Mouse (Mus musculus): ENCODE data around the gene Wdr72. TPM values are rescaled to one million over a fixed set of nuclear protein-coding genes. Genes with fewer than 3 reads are reported as not detected.

Gene Wdr72
- polyA plus RNA-seq, 1 experiment from 2014 or later = 0.49 TPM

DNA sequence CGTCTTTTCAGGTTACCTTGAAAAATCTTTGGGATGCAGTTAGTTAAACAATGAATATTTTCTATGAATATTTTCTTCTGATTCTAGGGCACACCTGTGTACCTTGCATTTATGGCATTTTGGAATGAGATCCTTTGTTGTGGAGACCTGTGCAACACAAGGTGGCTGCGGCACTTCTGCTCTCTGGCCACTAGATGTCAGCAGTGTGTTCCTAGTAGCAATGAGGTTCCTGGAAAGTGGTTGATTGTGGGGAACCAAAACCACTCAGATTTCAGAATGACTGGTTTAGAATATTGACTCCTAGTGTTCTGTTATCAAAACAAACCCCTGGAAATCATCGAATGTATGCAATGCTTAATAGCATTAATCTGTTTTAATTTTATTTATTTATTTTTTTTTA, 31.7 kb downstream of the Wdr72 start:
- H3K4me3 ChIP-seq = no peak overlapping the region
- H3K36me3 ChIP-seq = no peaks in the 10 kb centered on the region
- H3K27me3 ChIP-seq = no peaks in the 10 kb centered on the region
- no peaks in the 10 kb centered on the region for H3K4me1 ChIP-seq
- 8% methylated on average over 3 of the region's 3 CpGs for WGBS
- no peak overlapping the region for H3K4me2 ChIP-seq
- H3K9ac ChIP-seq = no peak overlapping the region
- no peak overlapping the region for H3K27ac ChIP-seq
- no peaks in the 10 kb centered on the region for H3K9me3 ChIP-seq
- no peak for ATAC-seq (ENCODE audit: borderline replicate concordance, extremely low read depth, low FRiP score, low TSS enrichment)

DNA sequence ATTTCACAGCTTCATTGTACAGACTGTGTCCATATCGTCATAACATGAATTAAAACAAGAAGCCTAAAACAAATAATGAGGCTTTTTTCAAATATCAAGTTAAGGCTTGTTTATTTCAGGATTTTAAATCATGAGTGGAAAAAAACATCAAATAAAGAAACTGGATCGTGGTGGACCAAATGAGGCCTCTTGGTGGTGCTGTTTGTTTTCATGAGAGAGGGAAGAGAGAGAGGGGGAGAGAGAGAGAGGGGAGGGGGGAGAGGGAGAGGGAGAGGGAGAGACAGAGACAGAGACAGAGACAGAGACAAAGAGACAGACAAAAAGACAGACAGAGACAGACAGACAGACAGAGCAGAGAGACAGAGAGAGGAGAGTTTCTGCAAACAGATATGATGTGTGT, 32.5 kb downstream of the Wdr72 start:
- no peaks in the 10 kb centered on the region for H3K36me3 ChIP-seq
- 32% methylated on average over 2 of the region's 2 CpGs for WGBS
- H3K9me3 ChIP-seq = no peaks in the 10 kb centered on the region
- no peaks in the 10 kb centered on the region for H3K27me3 ChIP-seq
- no peak overlapping the region for H3K4me2 ChIP-seq
- no peaks in the 10 kb centered on the region for H3K4me1 ChIP-seq
- H3K9ac ChIP-seq = no peak overlapping the region
- H3K27ac ChIP-seq = no peak overlapping the region
- H3K4me3 ChIP-seq = no peak overlapping the region
- ATAC-seq (ENCODE audit: borderline replicate concordance, extremely low read depth, low FRiP score, low TSS enrichment) = no peak

DNA sequence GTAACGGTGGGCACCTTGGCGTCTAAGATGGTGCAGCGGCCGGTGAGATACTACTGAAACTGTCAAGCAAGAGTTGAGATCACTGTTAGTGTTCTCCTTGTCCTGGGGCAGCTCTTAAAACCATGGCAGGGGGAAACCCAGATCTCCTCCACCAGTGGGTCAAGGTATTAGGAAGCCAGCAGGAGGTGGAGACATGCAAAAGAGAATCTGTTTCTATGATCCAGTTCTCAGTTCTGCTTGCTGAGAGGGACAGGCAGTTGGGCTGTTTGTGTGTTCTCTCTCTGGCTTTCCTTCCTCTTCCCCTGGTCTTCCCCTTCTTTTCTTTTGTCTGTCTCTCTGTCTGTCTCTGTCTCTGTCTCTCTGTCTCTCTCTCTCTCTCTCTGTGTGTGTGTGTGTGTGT, 35.0 kb downstream of the Wdr72 start:
- H3K9ac ChIP-seq = no peak overlapping the region
- H3K4me1 ChIP-seq = no peaks in the 10 kb centered on the region
- no peak overlapping the region for H3K4me2 ChIP-seq
- no peaks in the 10 kb centered on the region for H3K27me3 ChIP-seq
- 84% methylated on average over 4 of the region's 4 CpGs for WGBS
- no peaks in the 10 kb centered on the region for H3K9me3 ChIP-seq
- no peak overlapping the region for H3K4me3 ChIP-seq
- ATAC-seq (ENCODE audit: borderline replicate concordance, extremely low read depth, low FRiP score, low TSS enrichment) = no peak
- no peak overlapping the region for H3K27ac ChIP-seq
- no peaks in the 10 kb centered on the region for H3K36me3 ChIP-seq

DNA sequence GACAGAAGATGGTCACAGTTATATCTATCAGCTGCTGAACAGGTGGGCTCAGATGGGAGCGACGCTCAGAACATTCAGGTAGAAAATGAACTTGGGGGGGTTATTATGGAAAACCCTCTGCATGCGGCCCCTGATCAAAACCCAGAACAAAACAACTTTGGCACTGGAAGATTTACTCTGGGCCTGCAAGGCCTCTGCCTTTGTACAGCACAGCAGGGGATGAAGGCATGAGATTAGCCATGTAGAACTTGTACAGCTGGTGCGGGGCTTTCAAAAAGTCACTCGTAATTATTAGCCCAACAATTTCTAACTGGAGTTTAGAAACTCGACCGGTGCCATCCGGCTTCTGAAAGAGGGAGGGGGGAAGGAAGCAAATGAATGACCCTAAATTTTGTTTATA, 38.1 kb downstream of the Wdr72 start:
- Histone ChIP-seq H3K9me3 (no peaks in the 10 kb centered on the region), H3K36me3 (no peaks in the 10 kb centered on the region), H3K9ac (no peak overlapping the region), H3K4me3 (no peak overlapping the region), H3K27me3 (no peaks in the 10 kb centered on the region), H3K27ac (no peak overlapping the region), H3K4me1 (no peaks in the 10 kb centered on the region), H3K4me2 (no peak overlapping the region)
- WGBS = 76% methylated on average over 8 of the region's 8 CpGs
- no peak for ATAC-seq (ENCODE audit: borderline replicate concordance, extremely low read depth, low FRiP score, low TSS enrichment)

DNA sequence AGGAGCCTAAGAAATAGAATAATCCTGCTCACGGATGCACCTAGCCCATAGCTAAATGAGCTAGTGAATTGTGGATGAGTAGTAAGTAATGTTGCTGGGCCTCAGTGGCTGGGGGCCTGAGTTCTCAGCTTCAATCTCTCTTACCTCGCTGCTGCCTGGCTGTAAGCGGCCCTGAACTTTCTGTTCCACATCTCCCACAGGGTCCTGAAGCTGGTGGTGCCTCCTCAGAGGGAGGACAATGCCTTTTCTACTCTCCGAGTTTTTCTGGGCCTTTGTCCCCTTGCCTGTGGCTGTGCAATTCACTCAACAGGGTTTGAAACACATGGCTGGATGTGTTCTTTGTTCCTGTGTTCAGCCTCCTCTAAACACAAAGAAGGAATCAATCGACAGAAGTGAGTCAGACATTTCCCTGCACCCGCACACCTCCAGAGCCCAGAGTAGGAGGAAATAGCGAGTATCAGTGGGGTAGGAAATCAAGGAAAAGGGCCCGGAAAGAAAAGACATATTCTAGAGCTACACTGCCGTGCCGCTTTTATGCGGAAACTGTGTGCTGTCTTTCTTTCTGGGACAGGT, 50.3 kb downstream of the Wdr72 start:
- Histone ChIP-seq H3K4me3 (no peak overlapping the region), H3K9ac (no peak overlapping the region), H3K9me3 (no peaks in the 10 kb centered on the region), H3K27me3 (no peaks in the 10 kb centered on the region), H3K36me3 (no peaks in the 10 kb centered on the region), H3K4me2 (no peak overlapping the region), H3K4me1 (no peaks in the 10 kb centered on the region), H3K27ac (no peak overlapping the region)
- no peak for ATAC-seq (ENCODE audit: borderline replicate concordance, extremely low read depth, low FRiP score, low TSS enrichment)
- 76% methylated on average over 11 of the region's 11 CpGs for WGBS

DNA sequence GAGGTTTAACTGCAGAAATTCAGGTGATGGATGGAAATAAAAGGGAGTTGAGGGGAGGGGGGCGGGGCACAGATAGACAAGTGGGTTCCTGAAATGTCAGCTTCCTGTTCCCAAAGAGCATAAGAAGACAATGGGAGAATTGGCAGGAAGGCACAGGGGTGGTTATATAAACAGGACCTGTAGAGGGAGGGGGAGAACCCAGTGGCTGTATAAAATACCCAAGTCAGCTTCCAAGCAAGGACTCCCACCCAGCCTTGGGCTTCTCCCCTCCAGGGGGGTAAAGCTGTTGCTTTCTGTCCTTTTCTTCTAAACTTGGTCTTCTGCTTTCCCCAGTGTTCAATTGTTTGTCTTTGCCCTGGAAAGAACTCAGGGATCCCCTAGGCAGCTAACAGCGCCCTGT, 55.5 kb downstream of the Wdr72 start:
- WGBS = 74% methylated on average over 2 of the region's 2 CpGs
- no peak for ATAC-seq (ENCODE audit: borderline replicate concordance, extremely low read depth, low FRiP score, low TSS enrichment)
- Histone ChIP-seq H3K27ac (no peak overlapping the region), H3K9me3 (no peaks in the 10 kb centered on the region), H3K36me3 (no peaks in the 10 kb centered on the region), H3K4me2 (no peak overlapping the region), H3K4me1 (no peaks in the 10 kb centered on the region), H3K9ac (no peak overlapping the region), H3K27me3 (no peaks in the 10 kb centered on the region), H3K4me3 (no peak overlapping the region)

DNA sequence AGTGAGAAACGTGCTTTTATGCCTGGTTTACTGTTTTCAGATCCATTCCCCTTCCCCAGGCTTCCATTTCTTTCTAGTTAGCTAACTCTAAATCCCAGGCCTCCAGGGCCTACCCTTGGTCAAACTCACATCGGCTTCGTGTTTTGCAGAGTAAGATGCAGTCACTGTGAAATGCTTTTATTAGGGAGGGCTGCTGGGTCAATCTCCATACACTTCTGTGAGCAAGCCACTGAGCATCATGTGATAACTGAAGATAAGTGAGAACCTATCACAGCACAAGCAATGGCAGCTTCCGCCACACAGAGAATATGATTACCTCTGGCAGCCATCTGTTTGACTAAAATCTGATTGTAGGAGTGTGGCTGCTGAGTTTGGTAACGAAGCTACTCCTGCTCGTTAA, 59.7 kb downstream of the Wdr72 start:
- no peak overlapping the region for H3K9ac ChIP-seq
- no peaks in the 10 kb centered on the region for H3K4me1 ChIP-seq
- no peaks in the 10 kb centered on the region for H3K27me3 ChIP-seq
- no peak for ATAC-seq (ENCODE audit: borderline replicate concordance, extremely low read depth, low FRiP score, low TSS enrichment)
- H3K4me2 ChIP-seq = no peak overlapping the region
- no peaks in the 10 kb centered on the region for H3K9me3 ChIP-seq
- H3K4me3 ChIP-seq = no peak overlapping the region
- WGBS = 76% methylated on average over 6 of the region's 6 CpGs
- H3K27ac ChIP-seq = no peak overlapping the region
- no peaks in the 10 kb centered on the region for H3K36me3 ChIP-seq

DNA sequence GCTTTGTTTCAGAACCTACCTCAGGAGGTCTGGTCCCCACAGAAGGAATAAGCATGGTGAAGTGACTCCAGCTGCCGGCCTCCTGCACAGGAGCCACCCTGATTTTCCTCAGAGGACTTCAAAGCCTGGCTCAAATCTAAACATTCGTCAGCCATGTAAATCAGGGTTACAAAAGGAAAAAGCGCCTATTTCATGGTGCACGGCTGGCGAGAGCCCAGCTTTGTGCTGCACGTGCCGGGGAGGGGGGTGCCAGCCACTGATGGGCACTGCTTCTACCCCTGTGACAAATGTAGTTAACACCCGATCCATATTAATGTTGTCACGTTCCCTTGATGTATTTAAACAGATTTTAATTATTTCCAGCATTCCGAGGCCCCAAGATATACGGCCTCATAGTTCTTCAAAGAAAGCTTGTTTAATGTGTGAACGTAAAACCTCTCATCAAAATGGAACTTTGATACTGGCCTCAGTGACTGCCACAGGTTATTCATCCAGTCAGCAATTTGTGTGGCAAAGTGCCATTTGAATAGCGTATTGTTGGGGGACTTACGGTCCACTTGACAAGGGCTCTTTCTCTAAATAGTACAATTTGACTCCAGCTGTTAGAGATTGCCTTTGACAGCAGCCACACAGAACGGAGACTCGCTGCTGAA, 76.7 kb downstream of the Wdr72 start:
- H3K9me3 ChIP-seq = no peaks in the 10 kb centered on the region
- no peaks in the 10 kb centered on the region for H3K27me3 ChIP-seq
- H3K9ac ChIP-seq = no peak overlapping the region
- H3K4me3 ChIP-seq = no peak overlapping the region
- no peak overlapping the region for H3K4me2 ChIP-seq
- no peaks in the 10 kb centered on the region for H3K36me3 ChIP-seq
- H3K4me1 ChIP-seq = no peaks in the 10 kb centered on the region
- H3K27ac ChIP-seq = no peak overlapping the region
- ATAC-seq (ENCODE audit: borderline replicate concordance, extremely low read depth, low FRiP score, low TSS enrichment) = no peak
- WGBS = 26% methylated on average over 16 of the region's 16 CpGs

DNA sequence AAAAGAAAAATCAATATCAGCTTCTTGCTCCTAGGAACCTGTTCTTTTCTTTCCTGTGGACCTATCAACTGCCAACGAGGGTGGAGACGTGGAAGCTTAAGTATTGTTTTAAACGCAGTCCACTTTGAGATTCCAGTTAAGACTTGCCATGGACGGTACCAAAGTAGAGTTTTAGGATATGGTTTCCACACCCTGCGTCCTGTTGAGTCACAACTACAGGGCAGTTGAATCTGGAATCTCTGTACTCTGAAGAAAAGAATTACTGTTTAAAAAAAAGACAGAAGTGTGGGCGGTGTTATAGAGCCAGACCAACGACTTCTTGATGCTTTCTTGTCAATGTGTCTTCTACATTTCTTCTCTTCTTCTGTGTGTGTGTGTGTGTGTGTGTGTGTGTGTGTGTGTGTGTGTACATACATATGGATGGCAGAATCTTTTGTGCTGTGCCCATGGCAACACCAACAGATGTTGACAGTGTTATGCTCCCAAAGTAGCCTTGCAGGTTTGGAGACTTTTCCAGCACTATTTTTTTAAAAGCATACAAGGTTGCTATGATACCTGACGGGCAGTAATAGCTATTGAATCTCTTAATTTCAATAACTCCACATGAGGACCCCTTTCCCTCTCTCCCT, 77.4 kb downstream of the Wdr72 start:
- no peak overlapping the region for H3K4me2 ChIP-seq
- WGBS = 45% methylated on average over 8 of the region's 8 CpGs
- no peaks in the 10 kb centered on the region for H3K4me1 ChIP-seq

DNA sequence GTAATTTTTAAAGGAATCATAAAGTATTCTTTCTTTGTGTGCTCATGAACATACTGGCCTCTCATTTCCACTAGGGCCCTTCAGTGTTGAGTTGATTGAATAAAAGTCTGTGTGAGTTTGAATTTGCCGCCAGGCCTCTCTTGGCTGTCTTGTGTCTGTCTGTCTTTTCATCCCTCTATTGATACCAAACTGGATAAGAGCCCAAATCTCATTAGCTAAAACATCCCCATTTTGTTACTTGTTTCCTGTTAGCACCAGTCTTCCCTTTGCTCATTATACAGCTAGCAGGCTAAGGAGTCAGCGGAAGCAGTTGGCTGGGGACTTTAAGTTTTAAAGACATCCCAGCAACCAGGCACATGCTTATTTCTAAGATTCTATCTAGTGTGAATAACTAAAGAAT, 84.7 kb downstream of the Wdr72 start:
- Histone ChIP-seq H3K27me3 (no peaks in the 10 kb centered on the region), H3K9ac (no peak overlapping the region), H3K4me1 (no peaks in the 10 kb centered on the region), H3K36me3 (no peaks in the 10 kb centered on the region), H3K9me3 (no peaks in the 10 kb centered on the region), H3K27ac (no peak overlapping the region), H3K4me3 (no peak overlapping the region), H3K4me2 (no peak overlapping the region)
- no peak for ATAC-seq (ENCODE audit: borderline replicate concordance, extremely low read depth, low FRiP score, low TSS enrichment)
- WGBS = 88% methylated on average over 2 of the region's 2 CpGs

More for the DNA sequence above, 77.4 kb downstream of the Wdr72 start:
- Histone ChIP-seq H3K27ac (no peak overlapping the region), H3K9me3 (no peaks in the 10 kb centered on the region), H3K27me3 (no peaks in the 10 kb centered on the region), H3K36me3 (no peaks in the 10 kb centered on the region), H3K9ac (no peak overlapping the region), H3K4me3 (no peak overlapping the region)
- ATAC-seq (ENCODE audit: borderline replicate concordance, extremely low read depth, low FRiP score, low TSS enrichment) = no peak

DNA sequence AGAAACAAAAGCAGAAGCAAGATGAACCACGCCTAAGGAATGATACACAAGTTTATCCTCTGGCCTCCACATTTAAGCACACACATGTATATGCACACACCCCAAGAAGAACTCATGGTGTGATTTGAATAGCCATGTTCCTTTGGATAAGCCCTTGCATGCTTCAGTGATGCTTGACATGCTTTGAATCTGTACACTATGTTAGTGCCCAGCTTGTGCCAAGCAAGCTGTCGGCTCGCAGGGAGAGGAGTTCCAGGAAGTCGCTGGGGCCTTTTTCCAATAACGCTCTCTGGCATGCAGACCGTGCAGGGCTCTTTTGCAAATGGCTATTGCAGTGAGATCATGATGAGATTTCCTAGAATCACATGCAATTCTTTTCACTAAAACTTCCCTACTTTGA, 118.1 kb downstream of the Wdr72 start:
- H3K4me1 ChIP-seq = no peaks in the 10 kb centered on the region
- 65% methylated on average over 6 of the region's 6 CpGs for WGBS
- no peaks in the 10 kb centered on the region for H3K9me3 ChIP-seq
- H3K9ac ChIP-seq = no peak overlapping the region
- H3K4me2 ChIP-seq = no peak overlapping the region
- no peaks in the 10 kb centered on the region for H3K27me3 ChIP-seq
- H3K27ac ChIP-seq = no peak overlapping the region
- H3K36me3 ChIP-seq = no peaks in the 10 kb centered on the region
- no peak overlapping the region for H3K4me3 ChIP-seq
- ATAC-seq (ENCODE audit: borderline replicate concordance, extremely low read depth, low FRiP score, low TSS enrichment) = no peak

DNA sequence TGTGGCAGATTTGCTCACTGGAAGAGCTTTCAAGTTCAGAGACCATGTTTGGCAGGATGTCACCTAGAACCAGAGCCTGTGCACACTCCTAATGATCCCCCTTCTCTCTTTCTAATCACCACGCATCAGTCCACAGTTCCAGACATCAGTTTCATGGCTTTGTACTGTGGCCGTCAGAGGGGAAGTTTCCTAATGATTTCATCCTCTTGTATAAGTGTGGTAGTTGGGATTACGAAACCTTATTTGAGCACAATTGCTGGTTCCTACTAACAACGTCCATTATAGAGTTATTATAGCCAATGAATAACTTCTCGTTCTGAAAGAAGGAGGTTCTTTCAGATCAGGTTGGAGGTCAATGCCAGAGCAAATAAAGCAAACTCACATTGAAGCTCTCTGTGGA, 131.1 kb downstream of the Wdr72 start:
- Histone ChIP-seq H3K4me3 (no peak overlapping the region), H3K4me1 (no peaks in the 10 kb centered on the region), H3K36me3 (no peaks in the 10 kb centered on the region), H3K9me3 (no peaks in the 10 kb centered on the region), H3K4me2 (no peak overlapping the region), H3K9ac (no peak overlapping the region), H3K27me3 (no peaks in the 10 kb centered on the region), H3K27ac (no peak overlapping the region)
- WGBS = 53% methylated on average over 5 of the region's 5 CpGs
- no peak for ATAC-seq (ENCODE audit: borderline replicate concordance, extremely low read depth, low FRiP score, low TSS enrichment)

Measured in lung, embryonic 15.5 days (tissue).